Mouse (Mus musculus): Measurements from ENCODE around the gene Sim1.

DNA sequence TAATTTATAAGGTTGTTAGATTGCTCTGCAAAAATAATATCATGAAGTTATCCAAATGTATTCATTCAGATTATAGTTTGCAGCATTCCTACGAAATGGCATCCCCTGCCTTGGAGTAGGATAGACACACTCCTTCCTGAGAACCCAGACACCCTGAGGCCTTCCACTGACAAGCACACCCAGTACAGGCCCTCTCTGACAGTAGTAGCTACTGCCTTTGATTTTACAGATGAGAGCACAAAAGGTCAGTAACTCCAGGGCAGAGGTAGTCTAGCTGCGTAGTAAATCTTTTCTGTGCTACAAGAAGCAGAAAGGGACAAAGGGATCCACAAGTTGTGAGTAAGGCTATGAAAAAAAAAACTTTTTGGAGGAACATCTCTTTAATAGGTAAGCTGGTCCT lies 12.2 kb upstream of the Sim1 start:
- TF ChIP-seq POLR2A (IDR thresholded peaks at IDR 0.05; ENCODE audit: borderline replicate concordance, control insufficient read depth, low read depth, low read length) = no peak
- TF ChIP-seq CTCF (IDR thresholded peaks at IDR 0.05; ENCODE audit: control insufficient read depth, insufficient read depth, low read length) = no peak

Measured in bone marrow, adult 2 months (tissue).